Mouse (Mus musculus): ENCODE results near the gene Chsy1.

DNA sequence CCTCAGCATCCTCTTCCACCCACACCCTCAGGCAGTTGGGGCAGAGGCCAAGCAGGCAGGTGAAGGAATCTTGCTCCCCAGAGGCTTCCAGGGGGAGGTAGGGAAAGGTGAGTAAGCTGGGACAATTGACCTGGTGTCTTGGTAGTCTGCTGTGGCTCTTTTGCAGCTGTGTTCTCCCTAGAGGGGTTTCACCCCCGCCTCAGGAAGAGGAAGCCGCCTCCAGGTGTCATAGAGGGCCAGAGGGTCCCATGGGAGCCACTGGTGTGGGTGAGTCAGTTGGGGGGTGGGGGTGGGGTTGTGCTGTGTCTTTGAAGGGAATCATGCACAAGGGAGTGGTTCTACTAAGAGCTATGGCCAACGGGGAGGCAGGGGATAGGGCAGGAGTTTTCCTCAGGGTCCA is 85.2 kb downstream of the Chsy1 start:
- TF ChIP-seq POLR2A (IDR thresholded peaks at IDR 0.05; ENCODE audit: insufficient read depth, low read depth, low read length), result no peak
- no peak for TF ChIP-seq CTCF (IDR thresholded peaks at IDR 0.05; ENCODE audit: insufficient read depth, low read depth, low read length)
